Mouse (Mus musculus) thymus, adult 2 months (tissue): ENCODE measurements at regions not wholly inside any gene's neighbourhood (a gene's known extent, or its start where the extent isn't known, plus 50 kb on each side); places are given as distances from the start of the nearest gene placed in this dataset.

Source experiments
- DNase-seq: peaks from one replicate; pipeline ENCODE4 v3.0.0; 2021
- H3K27ac ChIP-seq: fragments of 200-500 bp; 2 replicates; pipeline ENCODE4 v1.5.1; 2012; ENCODE audit warnings: low read length, control low read depth; ENCODE audit not compliant: control insufficient read depth, insufficient read depth
- H3K27me3 ChIP-seq: fragments of 200-500 bp; 2 replicates; pipeline ENCODE4 v1.6.1; 2012; ENCODE audit warnings: mild to moderate bottlenecking, low read length, moderate library complexity, mixed read lengths; ENCODE audit not compliant: control insufficient read depth, insufficient read depth
- H3K36me3 ChIP-seq: fragments of 200-500 bp; 2 replicates; pipeline ENCODE4 v1.6.1; 2012; ENCODE audit warnings: mild to moderate bottlenecking, low read length, moderate library complexity; ENCODE audit not compliant: control insufficient read depth, insufficient read depth
- H3K4me1 ChIP-seq: fragments of 200-500 bp; replicated peaks from 2 replicates; pipeline ENCODE4 v1.6.1; 2012; ENCODE audit warnings: low read length; ENCODE audit not compliant: control insufficient read depth, insufficient read depth
- H3K4me3 ChIP-seq: fragments of 200-500 bp; 2 replicates; pipeline ENCODE4 v1.5.1; 2012; ENCODE audit warnings: mild to moderate bottlenecking, low read length, control low read depth, moderate library complexity; ENCODE audit not compliant: control insufficient read depth, insufficient read depth
- CTCF ChIP-seq: fragments of 200-500 bp; IDR thresholded peaks from 2 replicates; pipeline ENCODE4 v1.5.1; 2012; ENCODE audit warnings: mild to moderate bottlenecking, control low read depth, low read length, moderate library complexity, borderline replicate concordance; ENCODE audit not compliant: control insufficient read depth, poor library complexity, insufficient read depth; ENCODE audit errors: extremely low read depth
- POLR2A ChIP-seq: fragments of 200-500 bp; IDR thresholded peaks from 2 replicates; pipeline ENCODE4 v1.6.1; 2012; ENCODE audit warnings: mild to moderate bottlenecking, low read length, control low read depth, moderate library complexity; ENCODE audit not compliant: control insufficient read depth, poor library complexity, insufficient read depth; ENCODE audit errors: extremely low read depth
- WGBS: fragments of 180-500 bp; shearing (Covaris S2); methylation state at CpG from one replicate; pipeline ENCODE4 v1.1.7; 2018; 5-methylcytosine and 5-hydroxymethylcytosine counted together

DNA sequence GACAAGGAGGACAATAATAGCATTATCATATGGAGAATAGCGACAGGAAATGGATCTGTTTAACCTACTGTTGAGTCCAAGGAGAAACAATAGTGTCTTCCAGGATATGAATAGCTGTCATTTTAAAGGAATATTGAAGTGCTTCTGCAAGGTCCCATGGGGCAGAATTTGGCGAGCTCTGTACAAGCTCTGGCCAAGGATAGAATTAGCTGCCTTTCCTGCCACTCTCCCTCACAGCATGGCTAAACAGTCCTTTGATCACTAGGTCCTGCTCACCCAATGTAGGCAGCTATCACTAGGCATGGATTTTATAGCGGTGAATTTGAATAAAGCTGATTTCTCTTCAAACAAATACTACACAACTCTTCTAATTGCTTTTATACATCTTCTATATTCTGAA lies 74.2 kb upstream of the Map3k7 start:
- 85% methylated on average over 3 of the region's 3 CpGs for WGBS
- no peaks in the 10 kb centered on the region for H3K36me3 ChIP-seq
- no peak overlapping the region for H3K27ac ChIP-seq
- no peak overlapping the region for H3K4me3 ChIP-seq
- H3K4me1 ChIP-seq = no peaks in the 10 kb centered on the region
- DNase-seq = no peak
- no peak for TF ChIP-seq CTCF
- no peak for TF ChIP-seq POLR2A
- H3K27me3 ChIP-seq = no peaks in the 10 kb centered on the region

GRCm38 (mm10) chr4:31909086-31909673 lies 54.7 kb upstream of the Map3k7 start:
- no peaks in the 10 kb centered on the region for H3K4me1 ChIP-seq
- TF ChIP-seq POLR2A (no peak), CTCF (no peak)
- no peak for DNase-seq
- no peaks in the 10 kb centered on the region for H3K36me3 ChIP-seq
- no peaks in the 10 kb centered on the region; the same call in 1 of the 2 replicates for H3K27me3 ChIP-seq
- 88% methylated on average over 8 of the region's 8 CpGs for WGBS
- no peak overlapping the region for H3K27ac ChIP-seq
- no peak overlapping the region for H3K4me3 ChIP-seq
